Mouse (Mus musculus) ES-Bruce4 (cell line): ENCODE data around the gene Psmd11.

Experiments
- CTCF ChIP-seq: IDR thresholded peaks from one replicate; pipeline ENCODE4 v1.8.1; 2011; ENCODE audit warnings: low read depth, low read length
- EP300 ChIP-seq: IDR thresholded peaks from 2 replicates; pipeline ENCODE4 v1.6.1; 2011; ENCODE audit warnings: low read depth, low read length; ENCODE audit not compliant: insufficient read depth
- POLR2A ChIP-seq: IDR thresholded peaks from one replicate; pipeline ENCODE4 v1.8.1; 2011; ENCODE audit warnings: low read length; ENCODE audit not compliant: insufficient read depth

GRCm38 (mm10) chr11:80421421-80422047 is 6.9 kb upstream of the Psmd11 start:
- TF ChIP-seq POLR2A (no peak), EP300 (no peak), CTCF (no peak)
